Mouse (Mus musculus): ENCODE results near the gene Wdr90. TPM values are rescaled to one million over a fixed set of nuclear protein-coding genes. Genes with fewer than 3 reads are reported as not detected.

Wdr90 gene
- polyA plus RNA-seq, 1 experiment from 2014 or later = 14.4 TPM

DNA sequence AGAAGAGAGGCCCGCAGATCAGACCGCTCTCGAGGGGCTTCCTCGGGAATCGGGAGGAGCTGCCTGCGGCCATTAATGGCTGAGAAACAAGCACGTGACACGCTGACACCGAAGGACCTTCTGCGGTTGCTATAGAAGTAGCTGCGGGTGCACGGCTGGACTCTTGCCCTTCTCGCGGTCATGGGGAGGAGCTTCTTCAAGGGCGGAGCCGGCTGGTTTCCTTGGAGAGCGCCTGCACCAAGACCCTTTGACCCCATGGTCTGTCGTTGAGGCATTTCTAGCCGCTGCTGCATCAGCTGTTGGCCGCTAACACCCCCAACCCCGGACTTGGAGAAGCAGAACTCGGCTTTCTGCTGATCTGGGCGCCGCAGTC lies 28.0 kb downstream of the Wdr90 start, which contains the start of gene Stub1:
Gene Stub1, minus strand, starts transcription at position 114 of the 373 bp plus-strand sequence.
- under 1% methylated on average over 24 of the region's 24 CpGs for WGBS

DNA sequence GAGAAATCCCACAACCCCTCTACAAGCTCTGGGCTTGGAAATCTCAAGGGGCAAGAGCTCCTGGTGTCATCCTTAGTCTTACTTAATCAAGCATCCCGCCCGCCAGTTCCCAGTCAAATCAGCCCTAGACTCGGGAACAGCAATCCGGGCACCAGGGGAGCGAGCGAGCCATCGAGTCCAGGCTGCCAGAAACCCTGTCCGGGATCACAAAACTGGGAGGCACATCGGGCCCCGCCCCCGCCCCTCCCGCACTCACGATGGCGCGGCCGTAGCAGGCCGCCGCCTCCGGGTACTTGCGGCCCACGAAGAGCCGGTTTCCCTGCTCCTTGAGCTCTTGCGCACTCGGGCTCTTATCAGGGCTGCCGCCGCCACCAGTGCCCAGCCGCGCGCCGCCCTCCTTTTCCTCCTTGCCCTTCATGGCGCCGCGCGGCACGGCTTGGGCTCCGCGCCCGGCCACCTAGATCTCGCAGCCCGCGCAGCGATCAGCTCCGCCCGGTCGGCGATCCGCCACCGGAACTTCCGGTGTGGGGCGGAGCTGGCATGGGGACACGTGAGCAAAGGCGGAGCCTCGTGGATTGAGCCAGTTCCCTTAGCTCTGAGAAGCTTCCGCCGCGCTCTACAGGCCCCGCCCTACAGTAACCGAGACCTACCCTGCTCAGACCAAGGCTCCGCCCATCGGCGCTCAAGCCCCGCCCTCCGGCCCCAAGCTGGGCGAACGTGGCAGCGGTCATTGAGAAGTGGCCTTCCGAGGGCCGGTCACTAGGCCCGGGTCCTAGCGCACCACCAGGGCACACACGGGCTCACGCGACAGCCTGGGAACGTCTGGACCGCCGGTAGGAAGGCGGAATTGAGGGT lies 28.6 kb downstream of the Wdr90 start:
- ATAC-seq (ENCODE audit: low FRiP score, low TSS enrichment) (peak; percentile 92), DNase-seq (peak; percentile 98)
- Histone ChIP-seq H3K4me2 (ENCODE audit: low read length) (peak overlapping the region; percentile 95), H3K27me3 (ENCODE audit: control insufficient read depth, insufficient read depth, low read length) (no peaks in the 10 kb centered on the region), H3K36me3 (ENCODE audit: control insufficient read depth, insufficient read depth, low read length) (peaks cover 31% of the 10 kb centered on the region), H3K9me3 (ENCODE audit: control insufficient read depth, low read length) (no peaks in the 10 kb centered on the region), H3K9ac (replicated peaks; ENCODE audit: low read length) (peak overlapping the region; percentile 81), H3K27ac (replicated peaks; ENCODE audit: low read depth, low read length) (peak overlapping the region; percentile 97), H3K4me3 (replicated peaks; ENCODE audit: low read depth, low read length) (peak overlapping the region; percentile 82), H3K4me1 (ENCODE audit: control insufficient read depth, insufficient read depth, low read length) (peaks cover 65% of the 10 kb centered on the region)
- WGBS = under 1% methylated on average over 77 of the region's 77 CpGs

More for the DNA sequence above, 28.0 kb downstream of the Wdr90 start, which contains the start of gene Stub1:
- Histone ChIP-seq H3K4me1 (ENCODE audit: control insufficient read depth, insufficient read depth, low read length) (peaks cover 68% of the 10 kb centered on the region), H3K27ac (replicated peaks; ENCODE audit: low read depth, low read length) (peak within 1 kb of the TSS; percentile 97), H3K4me3 (replicated peaks; ENCODE audit: low read depth, low read length) (peak within 1 kb of the TSS; percentile 82), H3K27me3 (ENCODE audit: control insufficient read depth, insufficient read depth, low read length) (no peaks in the 10 kb centered on the region), H3K9me3 (ENCODE audit: control insufficient read depth, low read length) (no peaks in the 10 kb centered on the region), H3K36me3 (ENCODE audit: control insufficient read depth, insufficient read depth, low read length) (peaks cover 34% of the 10 kb centered on the region), H3K4me2 (ENCODE audit: low read length) (peak within 1 kb of the TSS; percentile 95), H3K9ac (replicated peaks; ENCODE audit: low read length) (peak within 1 kb of the TSS; percentile 81)
- peak; percentile 47; the same call in 1 of the 2 replicates for ATAC-seq (ENCODE audit: low FRiP score, low TSS enrichment)
- peak; percentile 87 for DNase-seq

DNA sequence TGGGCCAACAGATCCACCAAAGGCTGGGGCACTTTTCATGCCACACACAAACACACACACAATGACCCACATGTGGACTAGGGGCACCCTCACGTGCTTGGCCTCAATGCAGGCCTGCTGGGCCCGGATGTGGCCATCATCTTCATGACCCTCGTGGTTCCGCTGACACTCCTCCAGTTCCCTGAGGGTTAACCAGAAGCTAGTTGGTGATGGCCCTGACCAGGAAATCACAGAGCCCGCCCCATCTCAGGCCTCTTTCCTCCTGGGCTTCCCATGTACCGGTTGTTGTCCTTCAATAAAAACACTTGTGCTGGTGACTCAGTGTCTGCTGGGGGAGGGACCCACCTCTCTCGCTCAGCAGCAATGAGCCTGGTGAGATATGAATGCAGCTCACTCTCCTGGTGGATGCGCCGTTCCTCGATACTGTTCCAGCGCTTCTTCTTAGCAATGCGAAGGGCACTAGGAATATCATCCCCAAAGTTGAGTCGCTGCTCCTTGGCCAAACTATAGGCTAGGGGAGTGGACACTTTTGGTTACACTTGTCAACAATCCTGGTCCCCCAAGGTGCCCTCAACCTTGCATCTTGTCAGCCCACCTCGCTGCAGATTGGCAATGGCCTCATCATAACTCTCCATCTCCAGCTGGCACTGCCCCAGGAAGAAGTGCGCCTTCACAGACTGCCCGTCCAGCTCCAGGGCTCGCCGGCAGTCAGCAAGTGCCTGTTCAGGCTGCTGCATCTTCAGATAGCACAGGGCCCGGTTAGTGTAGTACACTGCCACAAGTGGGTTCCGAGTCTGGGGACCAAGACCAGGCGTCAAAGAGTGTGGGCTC lies 29.6 kb downstream of the Wdr90 start:
- H3K27me3 ChIP-seq (ENCODE audit: control insufficient read depth, insufficient read depth, low read length) = no peaks in the 10 kb centered on the region
- H3K4me3 ChIP-seq (replicated peaks; ENCODE audit: low read depth, low read length) = peak overlapping the region; percentile 82
- ATAC-seq (ENCODE audit: low FRiP score, low TSS enrichment) (no peak), DNase-seq (no peak)
- 67% methylated on average over 21 of the region's 21 CpGs for WGBS
- H3K9ac ChIP-seq (replicated peaks; ENCODE audit: low read length) = peak overlapping the region; percentile 81
- H3K4me1 ChIP-seq (ENCODE audit: control insufficient read depth, insufficient read depth, low read length) = peaks cover 55% of the 10 kb centered on the region
- peak overlapping the region; percentile 95 for H3K4me2 ChIP-seq (ENCODE audit: low read length)
- peaks cover 41% of the 10 kb centered on the region for H3K36me3 ChIP-seq (ENCODE audit: control insufficient read depth, insufficient read depth, low read length)
- peak overlapping the region; percentile 97; the same call in 1 of the 2 replicates for H3K27ac ChIP-seq (replicated peaks; ENCODE audit: low read depth, low read length)
- H3K9me3 ChIP-seq (ENCODE audit: control insufficient read depth, low read length) = no peaks in the 10 kb centered on the region

DNA sequence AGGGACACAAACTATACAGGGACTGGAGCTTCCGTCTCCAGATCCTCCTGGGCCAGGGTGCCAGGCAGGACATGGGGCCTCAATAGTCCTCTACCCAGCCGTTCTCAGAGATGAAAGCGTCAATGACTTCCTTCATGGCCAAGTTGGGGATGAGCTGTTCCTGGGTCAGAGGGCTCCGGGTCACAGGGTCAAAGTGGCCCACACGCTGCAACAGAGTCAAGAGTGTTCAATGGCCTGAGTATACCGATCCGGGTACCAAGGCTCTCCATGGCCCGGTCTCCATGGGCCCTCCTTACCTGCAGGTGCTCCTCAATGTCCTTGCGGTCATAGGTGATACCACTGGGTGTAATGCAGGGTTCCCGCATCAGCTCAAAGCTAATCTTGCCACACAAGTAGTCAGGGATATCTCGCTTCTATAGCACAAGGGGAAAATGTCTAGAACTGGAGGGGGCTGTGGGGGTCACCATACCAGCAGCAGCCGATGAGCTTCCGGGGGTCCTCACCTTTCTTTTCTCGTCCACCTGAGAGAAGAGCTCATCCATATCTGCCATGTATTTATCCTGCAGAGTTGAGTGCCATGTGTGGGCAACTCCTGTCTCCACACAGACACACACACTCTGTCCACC lies 30.4 kb downstream of the Wdr90 start:
- Histone ChIP-seq H3K27ac (replicated peaks; ENCODE audit: low read depth, low read length) (no peak overlapping the region), H3K9me3 (ENCODE audit: control insufficient read depth, low read length) (no peaks in the 10 kb centered on the region), H3K9ac (replicated peaks; ENCODE audit: low read length) (no peak overlapping the region; the same call in 1 of the 2 replicates), H3K36me3 (ENCODE audit: control insufficient read depth, insufficient read depth, low read length) (peaks cover 48% of the 10 kb centered on the region), H3K4me2 (ENCODE audit: low read length) (peak overlapping the region; percentile 95), H3K27me3 (ENCODE audit: control insufficient read depth, insufficient read depth, low read length) (no peaks in the 10 kb centered on the region), H3K4me1 (ENCODE audit: control insufficient read depth, insufficient read depth, low read length) (peaks cover 48% of the 10 kb centered on the region), H3K4me3 (replicated peaks; ENCODE audit: low read depth, low read length) (peak overlapping the region; percentile 82; the same call in 1 of the 2 replicates)
- ATAC-seq (ENCODE audit: low FRiP score, low TSS enrichment) (no peak), DNase-seq (no peak)
- 86% methylated on average over 14 of the region's 14 CpGs for WGBS

DNA sequence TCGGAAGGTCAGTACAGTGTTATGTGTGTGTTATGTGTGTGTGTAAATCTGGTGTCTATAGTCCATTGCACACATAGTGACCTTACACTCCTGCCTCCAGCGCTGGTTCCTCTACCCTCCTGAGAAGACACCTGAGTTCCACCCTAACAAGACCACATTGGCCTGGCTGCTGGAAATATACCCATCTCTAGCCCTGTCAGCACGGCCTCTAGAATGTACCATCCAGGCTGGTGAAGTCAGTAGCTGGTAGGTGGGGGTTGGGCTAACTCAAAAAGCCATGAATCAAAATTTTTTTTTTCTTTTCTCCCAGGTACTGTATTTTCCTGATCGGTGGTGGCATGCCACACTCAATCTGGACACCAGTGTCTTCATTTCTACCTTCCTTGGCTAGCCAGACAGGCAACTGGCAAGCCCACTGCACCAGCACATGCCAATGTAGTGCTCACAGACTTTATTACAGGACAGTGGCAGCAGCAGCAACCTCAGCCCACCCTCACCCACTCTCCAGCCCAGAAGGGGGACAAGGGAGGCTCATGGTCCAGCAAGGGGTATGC lies 31.0 kb downstream of the Wdr90 start:
- Histone ChIP-seq H3K27me3 (ENCODE audit: control insufficient read depth, insufficient read depth, low read length) (no peaks in the 10 kb centered on the region), H3K36me3 (ENCODE audit: control insufficient read depth, insufficient read depth, low read length) (peaks cover 48% of the 10 kb centered on the region), H3K9ac (replicated peaks; ENCODE audit: low read length) (no peak overlapping the region; the same call in 1 of the 2 replicates), H3K27ac (replicated peaks; ENCODE audit: low read depth, low read length) (no peak overlapping the region), H3K9me3 (ENCODE audit: control insufficient read depth, low read length) (no peaks in the 10 kb centered on the region), H3K4me3 (replicated peaks; ENCODE audit: low read depth, low read length) (peak overlapping the region; percentile 70; the same call in 1 of the 2 replicates), H3K4me2 (ENCODE audit: low read length) (peak overlapping the region; percentile 95), H3K4me1 (ENCODE audit: control insufficient read depth, insufficient read depth, low read length) (peaks cover 41% of the 10 kb centered on the region)
- ATAC-seq (ENCODE audit: low FRiP score, low TSS enrichment) (no peak), DNase-seq (no peak)
- 89% methylated on average over 4 of the region's 4 CpGs for WGBS

DNA sequence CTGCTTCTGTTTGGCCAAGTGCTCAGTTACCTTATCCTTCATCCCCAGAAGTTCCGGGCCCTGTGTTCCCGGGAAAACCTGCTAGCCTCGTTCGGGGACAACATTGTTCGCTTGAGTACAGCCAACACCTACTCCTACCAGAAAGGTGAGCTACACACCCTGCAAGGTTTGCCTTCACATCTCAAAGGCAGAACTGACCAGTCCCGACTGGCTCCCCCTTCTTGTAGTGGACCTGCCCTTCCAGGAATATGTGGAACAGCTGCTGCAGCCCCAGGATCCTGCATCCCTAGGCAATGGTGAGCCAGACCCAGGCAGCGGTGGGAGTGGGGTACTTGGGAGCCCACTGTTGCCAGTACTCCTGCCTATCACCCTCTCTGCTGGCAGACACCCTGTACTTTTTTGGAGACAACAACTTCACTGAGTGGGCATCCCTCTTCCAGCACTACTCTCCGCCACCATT lies 31.7 kb downstream of the Wdr90 start:
- peak overlapping the region; percentile 91 for H3K27ac ChIP-seq (replicated peaks; ENCODE audit: low read depth, low read length)
- H3K9me3 ChIP-seq (ENCODE audit: control insufficient read depth, low read length) = no peaks in the 10 kb centered on the region
- H3K4me3 ChIP-seq (replicated peaks; ENCODE audit: low read depth, low read length) = peak overlapping the region; percentile 70
- no peaks in the 10 kb centered on the region for H3K27me3 ChIP-seq (ENCODE audit: control insufficient read depth, insufficient read depth, low read length)
- ATAC-seq (ENCODE audit: low FRiP score, low TSS enrichment) (no peak), DNase-seq (no peak)
- peak overlapping the region; percentile 78 for H3K9ac ChIP-seq (replicated peaks; ENCODE audit: low read length)
- peaks cover 47% of the 10 kb centered on the region for H3K36me3 ChIP-seq (ENCODE audit: control insufficient read depth, insufficient read depth, low read length)
- WGBS = 38% methylated on average over 8 of the region's 8 CpGs
- H3K4me2 ChIP-seq (ENCODE audit: low read length) = peak overlapping the region; percentile 95
- peaks cover 39% of the 10 kb centered on the region for H3K4me1 ChIP-seq (ENCODE audit: control insufficient read depth, insufficient read depth, low read length)

DNA sequence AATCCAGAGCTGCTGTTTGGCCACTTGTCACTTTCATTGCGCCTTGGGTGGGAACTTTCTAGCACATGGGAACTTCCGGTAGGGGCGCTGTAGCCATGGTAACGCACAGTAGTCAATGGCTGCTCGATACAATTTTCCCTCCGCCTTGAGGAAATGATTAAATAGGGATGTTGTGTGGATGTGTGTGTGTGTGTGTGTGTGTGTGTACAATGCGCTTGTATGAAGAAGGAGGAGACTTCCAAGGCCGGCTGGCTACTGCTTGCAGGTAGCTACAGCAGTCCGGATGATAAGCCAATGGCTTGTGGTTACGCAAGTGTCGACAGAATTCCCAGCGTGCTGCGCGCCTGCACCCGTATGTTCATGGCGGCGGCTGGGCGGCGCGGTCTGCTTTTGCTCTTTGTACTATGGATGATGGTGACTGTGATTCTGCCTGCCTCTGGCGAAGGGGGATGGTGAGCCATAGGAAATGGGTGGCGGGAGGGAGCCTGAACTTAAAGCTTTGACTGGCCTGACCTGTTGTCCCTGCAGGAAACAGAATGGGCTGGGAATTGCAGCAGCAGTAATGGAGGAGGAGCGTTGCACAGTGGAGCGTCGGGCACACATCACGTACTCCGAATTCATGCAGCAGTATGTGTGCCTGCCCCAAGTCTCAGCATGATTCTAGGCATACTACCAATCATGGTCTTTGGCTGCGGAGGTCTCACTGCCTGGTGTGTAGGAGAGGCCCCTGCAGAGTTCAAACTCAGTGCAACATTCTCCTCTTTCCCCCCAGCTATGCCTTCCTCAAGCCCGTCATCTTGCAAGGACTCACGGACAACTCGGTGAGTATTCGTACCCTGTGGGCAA lies 32.4 kb downstream of the Wdr90 start, which contains the start of gene Jmjd8:
Gene Jmjd8, plus strand, starts transcription at position 156 of the 846 bp plus-strand sequence.
- Histone ChIP-seq H3K9ac (replicated peaks; ENCODE audit: low read length) (peak within 1 kb of the TSS; percentile 78), H3K9me3 (ENCODE audit: control insufficient read depth, low read length) (no peaks in the 10 kb centered on the region), H3K4me3 (replicated peaks; ENCODE audit: low read depth, low read length) (peak within 1 kb of the TSS; percentile 70), H3K36me3 (ENCODE audit: control insufficient read depth, insufficient read depth, low read length) (peaks cover 45% of the 10 kb centered on the region), H3K27ac (replicated peaks; ENCODE audit: low read depth, low read length) (peak within 1 kb of the TSS; percentile 91), H3K4me2 (ENCODE audit: low read length) (peak within 1 kb of the TSS; percentile 95), H3K27me3 (ENCODE audit: control insufficient read depth, insufficient read depth, low read length) (no peaks in the 10 kb centered on the region), H3K4me1 (ENCODE audit: control insufficient read depth, insufficient read depth, low read length) (peaks cover 39% of the 10 kb centered on the region)
- WGBS = 1% methylated on average over 32 of the region's 32 CpGs
- ATAC-seq (ENCODE audit: low FRiP score, low TSS enrichment) (peak; percentile 59), DNase-seq (peak; percentile 92)

Data from midbrain, embryonic 14.5 days (tissue).